Mouse (Mus musculus) gastrocnemius, adult 2 months (tissue): ENCODE results near the gene Nav1. TPM values are rescaled to one million over a fixed set of nuclear protein-coding genes. Genes with fewer than 3 reads are reported as not detected.

Experiments used
- DNase-seq: peaks from one replicate; pipeline ENCODE4 v3.0.0; 2022
- H3K27ac ChIP-seq: fragments of 200-600 bp; 2 replicates; pipeline ENCODE4 v1.8.1; 2022; ENCODE audit warnings: mild to moderate bottlenecking
- H3K4me3 ChIP-seq: fragments of 200-600 bp; 2 replicates; pipeline ENCODE4 v1.8.1; 2022; ENCODE audit warnings: mild to moderate bottlenecking, moderate library complexity
- CTCF ChIP-seq: fragments of 200-600 bp; IDR thresholded peaks from 2 replicates; pipeline ENCODE4 v1.8.1; 2022; ENCODE audit warnings: antibody characterized with exemption, mild to moderate bottlenecking, moderate library complexity
- intact Hi-C: fragments of 180-260 bp; cut with DNase I; formaldehyde crosslinking; loops from one replicate; pipeline ENCODE4 v1.15.1; 2025
- total RNA-seq, 2 experiments: library from RNA; stranded (reverse); gene quantifications; 2 replicates each; pipeline ENCODE4 v1.2.3; 2021

Gene Nav1
- total RNA-seq, 2 experiments from 2014 or later: 9.7 to 11.5 TPM

- no peak for DNase-seq
- Histone ChIP-seq H3K4me3 (no peak overlapping the region), H3K27ac (no peak overlapping the region)
- intact Hi-C loops: no loop called here
- TF ChIP-seq CTCF: no peak
These were observed 56.2 kb downstream of the Nav1 start for GRCm38 (mm10) chr1:135550886-135551285.

- peak; percentile 37; the same call in 1 of the 2 replicates for TF ChIP-seq CTCF
- intact Hi-C loops: loop anchor here (5.0 kb wide), 1 partner anchor 34 kb away; no protein-coding TSS in a partner anchor
- Histone ChIP-seq H3K27ac (peak overlapping the region; percentile 58), H3K4me3 (no peak overlapping the region)
- DNase-seq: peak; percentile 89
These were observed 58.3 kb downstream of the Nav1 start for GRCm38 (mm10) chr1:135548750-135549149.

- no peak overlapping the region for H3K4me3 ChIP-seq
- TF ChIP-seq CTCF: no peak
- intact Hi-C loops: loop anchor here (5.0 kb wide), 1 partner anchor 36 kb away; no protein-coding TSS in a partner anchor
- no peak for DNase-seq
- H3K27ac ChIP-seq: no peak overlapping the region
These were observed 61.0 kb downstream of the Nav1 start for GRCm38 (mm10) chr1:135546099-135546498.

GRCm38 (mm10) chr1:135544504-135545146 lies 62.5 kb downstream of the Nav1 start:
- intact Hi-C loops: loop anchor here (1.0 to 5.0 kb wide), 2 partner anchors 38 to 126 kb away; no protein-coding TSS in a partner anchor
- DNase-seq: peak; percentile 87
- Histone ChIP-seq H3K27ac (peak overlapping the region; percentile 43), H3K4me3 (no peak overlapping the region)
- peak; percentile 92 for TF ChIP-seq CTCF

- intact Hi-C loops: no loop called here
- no peak overlapping the region for H3K4me3 ChIP-seq
- peak overlapping the region; percentile 72 for H3K27ac ChIP-seq
- no peak for TF ChIP-seq CTCF
- peak; percentile 63 for DNase-seq
These were observed 64.0 kb downstream of the Nav1 start for GRCm38 (mm10) chr1:135542841-135543810.

- intact Hi-C loops: no loop called here
- H3K27ac ChIP-seq: peak overlapping the region; percentile 72; the same call in 1 of the 2 replicates
- TF ChIP-seq CTCF: no peak
These were observed 65.0 kb downstream of the Nav1 start for GRCm38 (mm10) chr1:135542080-135542479.

GRCm38 (mm10) chr1:135540270-135540669 lies 66.8 kb downstream of the Nav1 start:
- H3K27ac ChIP-seq: peak overlapping the region; percentile 46; the same call in 1 of the 2 replicates
- no peak overlapping the region for H3K4me3 ChIP-seq
- DNase-seq: peak; percentile 87
- intact Hi-C loops: loop anchor here (1.0 kb wide), 1 partner anchor 79 kb away; no protein-coding TSS in a partner anchor
- peak; percentile 77 for TF ChIP-seq CTCF

More at GRCm38 (mm10) chr1:135542080-135542479, 65.0 kb downstream of the Nav1 start:
- DNase-seq: no peak
- no peak overlapping the region for H3K4me3 ChIP-seq

- intact Hi-C loops: no loop called here
- no peak for DNase-seq
- no peak for TF ChIP-seq CTCF
- Histone ChIP-seq H3K4me3 (no peak overlapping the region), H3K27ac (peak overlapping the region; percentile 77)
These were observed 68.4 kb downstream of the Nav1 start for GRCm38 (mm10) chr1:135538441-135539265.

- H3K27ac ChIP-seq: peak overlapping the region; percentile 77
- intact Hi-C loops: no loop called here
- DNase-seq: no peak
- TF ChIP-seq CTCF: no peak
- no peak overlapping the region for H3K4me3 ChIP-seq
These were observed 70.3 kb downstream of the Nav1 start for GRCm38 (mm10) chr1:135536822-135537221.

GRCm38 (mm10) chr1:135536326-135536725 lies 70.8 kb downstream of the Nav1 start:
- DNase-seq: peak; percentile 65
- intact Hi-C loops: no loop called here

GRCm38 (mm10) chr1:135535256-135535655 lies 71.8 kb downstream of the Nav1 start:
- intact Hi-C loops: no loop called here
- DNase-seq: peak; percentile 63
- Histone ChIP-seq H3K4me3 (no peak overlapping the region), H3K27ac (peak overlapping the region; percentile 77)
- no peak for TF ChIP-seq CTCF

More at GRCm38 (mm10) chr1:135536326-135536725, 70.8 kb downstream of the Nav1 start:
- Histone ChIP-seq H3K27ac (peak overlapping the region; percentile 77), H3K4me3 (no peak overlapping the region)
- no peak for TF ChIP-seq CTCF

GRCm38 (mm10) chr1:135534782-135535181 lies 72.3 kb downstream of the Nav1 start:
- no peak for TF ChIP-seq CTCF
- peak overlapping the region; percentile 77 for H3K27ac ChIP-seq
- intact Hi-C loops: no loop called here
- H3K4me3 ChIP-seq: no peak overlapping the region
- no peak for DNase-seq
